Mouse (Mus musculus): ENCODE measurements at regions not wholly inside any gene's neighbourhood (a gene's known extent, or its start where the extent isn't known, plus 50 kb on each side); places are given as distances from the start of the nearest gene placed in this dataset.

GRCm38 (mm10) chr12:77597627-77598333 is 359.9 kb downstream of the Fut8 start:
- no peak overlapping the region for H3K4me3 ChIP-seq (ENCODE audit: low read depth, low read length)
- no peaks in the 10 kb centered on the region for H3K9me3 ChIP-seq (replicated peaks; ENCODE audit: control insufficient read depth, low read length)
- 9% methylated on average over 3 of the region's 3 CpGs for WGBS
- ATAC-seq (ENCODE audit: insufficient read depth, low read depth), result peak; percentile 94
- peak overlapping the region; percentile 87 for H3K27ac ChIP-seq (ENCODE audit: low read depth)
- no peak overlapping the region for H3K4me2 ChIP-seq (ENCODE audit: low read depth, low read length)
- no peaks in the 10 kb centered on the region for H3K36me3 ChIP-seq (replicated peaks; ENCODE audit: control insufficient read depth, insufficient read depth, low read length)
- H3K9ac ChIP-seq (replicated peaks; ENCODE audit: low read depth, low read length), result no peak overlapping the region
- H3K4me1 ChIP-seq (ENCODE audit: control insufficient read depth, insufficient read depth), result peaks cover 41% of the 10 kb centered on the region
- peak; percentile 83 for DNase-seq (ENCODE audit: low spot score)
- TF ChIP-seq CTCF (IDR thresholded peaks at IDR 0.05; ENCODE audit: low read depth) (no peak), EP300 (IDR thresholded peaks at IDR 0.05; ENCODE audit: low read depth) (peak; percentile 70; the same call in 1 of the 2 replicates)
- H3K27me3 ChIP-seq (ENCODE audit: control insufficient read depth, insufficient read depth, low read length), result no peaks in the 10 kb centered on the region

DNA sequence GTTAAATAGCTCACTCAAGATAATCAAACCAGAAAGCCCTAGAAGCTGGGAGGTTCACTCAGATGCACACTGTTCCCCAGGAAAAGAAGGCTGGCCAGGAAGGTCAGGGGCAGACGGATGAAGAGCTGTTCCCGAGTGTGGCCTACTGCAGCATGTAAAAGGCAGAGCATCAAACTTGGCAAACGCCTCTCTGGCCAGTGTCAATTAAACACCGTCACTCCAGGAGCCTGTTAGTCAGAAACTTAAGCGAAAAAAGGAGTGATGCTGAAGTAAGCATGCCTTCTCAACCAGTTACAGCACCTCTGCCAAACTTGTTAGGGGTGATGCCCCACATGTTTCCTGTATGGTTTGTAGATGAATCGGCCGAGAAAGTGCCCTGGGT is 360.4 kb downstream of the Fut8 start:
- H3K4me3 ChIP-seq (ENCODE audit: low read depth, low read length), result no peak overlapping the region
- peaks cover 41% of the 10 kb centered on the region for H3K4me1 ChIP-seq (ENCODE audit: control insufficient read depth, insufficient read depth)
- 17% methylated on average over 7 of the region's 7 CpGs for WGBS
- H3K9ac ChIP-seq (replicated peaks; ENCODE audit: low read depth, low read length), result no peak overlapping the region
- peak overlapping the region; percentile 87 for H3K27ac ChIP-seq (ENCODE audit: low read depth)
- H3K4me2 ChIP-seq (ENCODE audit: low read depth, low read length), result no peak overlapping the region
- peak; percentile 84 for ATAC-seq (ENCODE audit: insufficient read depth, low read depth)
- H3K9me3 ChIP-seq (replicated peaks; ENCODE audit: control insufficient read depth, low read length), result no peaks in the 10 kb centered on the region
- peak; percentile 62 for DNase-seq (ENCODE audit: low spot score)
- no peaks in the 10 kb centered on the region for H3K36me3 ChIP-seq (replicated peaks; ENCODE audit: control insufficient read depth, insufficient read depth, low read length)
- TF ChIP-seq EP300 (IDR thresholded peaks at IDR 0.05; ENCODE audit: low read depth) (no peak), CTCF (IDR thresholded peaks at IDR 0.05; ENCODE audit: low read depth) (no peak)
- H3K27me3 ChIP-seq (ENCODE audit: control insufficient read depth, insufficient read depth, low read length), result no peaks in the 10 kb centered on the region

- no peaks in the 10 kb centered on the region for H3K27me3 ChIP-seq (ENCODE audit: control insufficient read depth, insufficient read depth, low read length)
- H3K4me3 ChIP-seq (ENCODE audit: low read depth, low read length), result no peak overlapping the region
- H3K9ac ChIP-seq (replicated peaks; ENCODE audit: low read depth, low read length), result no peak overlapping the region
- DNase-seq (ENCODE audit: low spot score) (no peak), ATAC-seq (ENCODE audit: insufficient read depth, low read depth) (no peak)
- 55% methylated on average over 2 of the region's 2 CpGs for WGBS
- H3K4me1 ChIP-seq (ENCODE audit: control insufficient read depth, insufficient read depth), result peaks cover 41% of the 10 kb centered on the region
- no peak for TF ChIP-seq CTCF (IDR thresholded peaks at IDR 0.05; ENCODE audit: low read depth)
- no peak for TF ChIP-seq EP300 (IDR thresholded peaks at IDR 0.05; ENCODE audit: low read depth)
- no peak overlapping the region for H3K27ac ChIP-seq (ENCODE audit: low read depth)
- no peak overlapping the region for H3K4me2 ChIP-seq (ENCODE audit: low read depth, low read length)
- H3K36me3 ChIP-seq (replicated peaks; ENCODE audit: control insufficient read depth, insufficient read depth, low read length), result no peaks in the 10 kb centered on the region
- no peaks in the 10 kb centered on the region for H3K9me3 ChIP-seq (replicated peaks; ENCODE audit: control insufficient read depth, low read length)
Observed at GRCm38 (mm10) chr12:77599391-77599790, 361.5 kb downstream of the Fut8 start.

DNA sequence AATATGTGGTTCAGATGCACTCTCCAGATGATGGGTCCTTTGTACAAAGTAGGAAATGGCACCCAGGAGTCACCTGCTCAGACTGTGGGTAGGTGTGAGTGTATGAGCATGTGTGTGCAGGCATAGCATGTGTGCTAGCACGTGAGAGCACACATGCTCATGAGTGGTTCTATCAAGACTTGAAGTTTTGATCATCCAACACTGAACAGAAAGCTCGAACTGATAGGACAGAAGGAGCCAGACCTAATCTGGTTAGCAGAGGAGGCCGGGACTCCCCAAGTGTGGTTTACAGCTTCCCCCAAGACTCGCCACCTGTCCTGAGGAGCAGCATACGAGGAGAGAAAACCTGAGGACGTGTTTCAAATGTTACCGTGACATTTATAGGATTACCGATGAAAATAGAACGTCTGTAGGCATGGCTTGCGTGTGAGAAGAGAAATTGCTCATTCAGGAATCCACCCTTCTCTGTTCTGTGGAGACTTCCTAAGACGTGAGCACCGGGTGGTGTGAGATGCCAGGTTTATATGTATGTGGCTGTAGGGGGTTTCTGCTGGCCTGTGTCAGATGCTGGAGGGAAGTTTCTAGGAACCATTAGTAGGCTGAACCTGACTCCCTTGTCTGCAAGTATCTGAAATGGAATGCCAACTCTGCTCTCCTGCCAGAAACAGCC is 366.0 kb downstream of the Fut8 start:
- Histone ChIP-seq H3K27ac (ENCODE audit: low read depth) (no peak overlapping the region), H3K9ac (replicated peaks; ENCODE audit: low read depth, low read length) (no peak overlapping the region), H3K4me3 (ENCODE audit: low read depth, low read length) (no peak overlapping the region), H3K27me3 (ENCODE audit: control insufficient read depth, insufficient read depth, low read length) (no peaks in the 10 kb centered on the region), H3K36me3 (replicated peaks; ENCODE audit: control insufficient read depth, insufficient read depth, low read length) (no peaks in the 10 kb centered on the region), H3K9me3 (replicated peaks; ENCODE audit: control insufficient read depth, low read length) (no peaks in the 10 kb centered on the region), H3K4me1 (ENCODE audit: control insufficient read depth, insufficient read depth) (peaks cover 1% of the 10 kb centered on the region; the same call in 1 of the 2 replicates), H3K4me2 (ENCODE audit: low read depth, low read length) (no peak overlapping the region)
- no peak for TF ChIP-seq CTCF (IDR thresholded peaks at IDR 0.05; ENCODE audit: low read depth)
- no peak for TF ChIP-seq EP300 (IDR thresholded peaks at IDR 0.05; ENCODE audit: low read depth)
- 80% methylated on average over 12 of the region's 12 CpGs for WGBS
- no peak for DNase-seq (ENCODE audit: low spot score)
- no peak for ATAC-seq (ENCODE audit: insufficient read depth, low read depth)

DNA sequence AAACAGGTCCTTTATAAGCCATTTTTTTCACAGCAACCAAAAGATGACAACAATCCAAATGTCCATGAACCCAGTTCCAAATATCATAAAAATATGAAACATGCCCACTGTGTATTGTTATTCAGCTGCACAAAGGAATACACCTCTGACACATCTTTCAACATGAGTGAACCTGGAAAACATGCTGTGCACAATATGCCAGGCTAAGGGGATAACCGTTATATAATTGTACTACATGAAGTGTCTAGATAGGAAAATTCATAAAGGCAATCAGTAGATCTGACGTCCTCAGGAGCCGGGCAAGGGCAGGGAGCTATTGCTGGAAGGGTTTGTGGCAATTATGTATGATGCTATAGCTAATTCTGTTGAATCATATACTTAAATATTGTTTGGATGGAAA is 379.6 kb downstream of the Fut8 start:
- ATAC-seq (ENCODE audit: insufficient read depth, low read depth) (no peak), DNase-seq (ENCODE audit: low spot score) (no peak)
- no peak overlapping the region for H3K27ac ChIP-seq (ENCODE audit: low read depth)
- no peaks in the 10 kb centered on the region for H3K27me3 ChIP-seq (ENCODE audit: control insufficient read depth, insufficient read depth, low read length)
- no peaks in the 10 kb centered on the region for H3K9me3 ChIP-seq (replicated peaks; ENCODE audit: control insufficient read depth, low read length)
- no peaks in the 10 kb centered on the region for H3K36me3 ChIP-seq (replicated peaks; ENCODE audit: control insufficient read depth, insufficient read depth, low read length)
- 72% methylated on average over 3 of the region's 3 CpGs for WGBS
- no peak overlapping the region for H3K4me3 ChIP-seq (ENCODE audit: low read depth, low read length)
- no peaks in the 10 kb centered on the region for H3K4me1 ChIP-seq (ENCODE audit: control insufficient read depth, insufficient read depth)
- H3K9ac ChIP-seq (replicated peaks; ENCODE audit: low read depth, low read length), result no peak overlapping the region
- TF ChIP-seq CTCF (IDR thresholded peaks at IDR 0.05; ENCODE audit: low read depth) (no peak), EP300 (IDR thresholded peaks at IDR 0.05; ENCODE audit: low read depth) (no peak)
- H3K4me2 ChIP-seq (ENCODE audit: low read depth, low read length), result no peak overlapping the region

All from heart, postnatal 0 days (tissue).